27 mouse cellular contexts compared by ENCODE assay signal in genomic region chr2:9185780-9186483, GRCm38 (mm10).
A peak's percentile ranks its signal among the peaks of the same experiment; 100 is the strongest.
DNase-seq lines count a peak whose midpoint lies in the region; ATAC-seq and TF ChIP-seq lines count a peak whose summit lies in the region.
"Had no signal": no experiment of that assay in that cellular context is flagged by ENCODE, and none has a peak within 500 bp of the region (broad histone marks: within the 10 kb centered on the region; RNA-seq: fewer than 3 reads in every experiment).

No protein-coding gene starts in this region.

- no peaks in the 10 kb centered on the region for H3K27me3 ChIP-seq in forebrain, embryonic 14.5 days (replicated peaks; ENCODE audit: control insufficient read depth, insufficient read depth, low read length)
- no peaks in the 10 kb centered on the region for H3K27me3 ChIP-seq in forebrain, embryonic 16.5 days (replicated peaks; ENCODE audit: control insufficient read depth, insufficient read depth, low read length)
- no peaks in the 10 kb centered on the region for H3K27me3 ChIP-seq in kidney, embryonic 15.5 days
- no peaks in the 10 kb centered on the region for H3K27me3 ChIP-seq in hindbrain, postnatal 0 days (ENCODE audit: insufficient read depth, low read length)
- H3K27me3 ChIP-seq: embryonic facial prominence, embryonic 12.5 days; forebrain, embryonic 12.5 days; heart, embryonic 13.5 days; hindbrain, embryonic 12.5 days; hindbrain, embryonic 15.5 days; intestine, embryonic 15.5 days had no signal

- no peak overlapping the region for H3K27ac ChIP-seq in forebrain, embryonic 14.5 days (ENCODE audit: low read depth, low read length)
- H3K27ac ChIP-seq in forebrain, embryonic 16.5 days (ENCODE audit: low read length), result no peak overlapping the region
- H3K27ac ChIP-seq in kidney, embryonic 15.5 days, result peak overlapping the region; percentile 51
- no peak overlapping the region for H3K27ac ChIP-seq in hindbrain, postnatal 0 days
- H3K27ac ChIP-seq: embryonic facial prominence, embryonic 12.5 days; forebrain, embryonic 12.5 days; gastrocnemius, adult 2 months; heart, adult 2 months; heart, embryonic 10.5 days; heart, embryonic 13.5 days; hindbrain, embryonic 12.5 days; hindbrain, embryonic 15.5 days; intestine, embryonic 15.5 days had no signal

- ATAC-seq in forebrain, embryonic 14.5 days, result no peak
- no peak for ATAC-seq in forebrain, embryonic 16.5 days
- peak; percentile 86 for ATAC-seq in kidney, embryonic 15.5 days (replicated peaks; ENCODE audit: low FRiP score)
- ATAC-seq in hindbrain, postnatal 0 days, result no peak
- ATAC-seq: activated CD4-positive, CD25-positive, alpha-beta regulatory T cell, adult 4 months; CD4-positive, CD25-positive, alpha-beta regulatory T cell, adult 4 months; forebrain, postnatal 0 days; intestine, embryonic 15.5 days had no signal

- WGBS in forebrain, embryonic 14.5 days, result 54% methylated on average over 2 of the region's 2 CpGs
- WGBS in forebrain, embryonic 16.5 days, result 42% methylated on average over 2 of the region's 2 CpGs
- 44% methylated on average over 2 of the region's 2 CpGs for WGBS in kidney, embryonic 15.5 days
- WGBS in hindbrain, postnatal 0 days, result 57% methylated on average over 2 of the region's 2 CpGs

- H3K36me3 ChIP-seq in forebrain, embryonic 14.5 days (ENCODE audit: control insufficient read depth, insufficient read depth, low read length), result no peaks in the 10 kb centered on the region
- no peaks in the 10 kb centered on the region for H3K36me3 ChIP-seq in forebrain, embryonic 16.5 days (ENCODE audit: control insufficient read depth, insufficient read depth)
- H3K36me3 ChIP-seq in kidney, embryonic 15.5 days, result no peaks in the 10 kb centered on the region
- no peaks in the 10 kb centered on the region for H3K36me3 ChIP-seq in hindbrain, postnatal 0 days (ENCODE audit: insufficient read depth, low read length)
- H3K36me3 ChIP-seq: embryonic facial prominence, embryonic 12.5 days; forebrain, embryonic 12.5 days; heart, embryonic 10.5 days; heart, embryonic 13.5 days; hindbrain, embryonic 12.5 days; hindbrain, embryonic 15.5 days; intestine, embryonic 15.5 days had no signal

- no peaks in the 10 kb centered on the region for H3K4me1 ChIP-seq in forebrain, embryonic 14.5 days (ENCODE audit: control insufficient read depth, insufficient read depth, low read length)
- H3K4me1 ChIP-seq in forebrain, embryonic 16.5 days (replicated peaks; ENCODE audit: control insufficient read depth, insufficient read depth, low read length), result no peaks in the 10 kb centered on the region
- no peaks in the 10 kb centered on the region for H3K4me1 ChIP-seq in kidney, embryonic 15.5 days
- H3K4me1 ChIP-seq in hindbrain, postnatal 0 days (ENCODE audit: insufficient read depth, low read length), result no peaks in the 10 kb centered on the region
- H3K4me1 ChIP-seq: embryonic facial prominence, embryonic 12.5 days; forebrain, embryonic 12.5 days; heart, embryonic 10.5 days; hindbrain, embryonic 12.5 days; hindbrain, embryonic 15.5 days; intestine, embryonic 15.5 days had no signal

- no peak overlapping the region for H3K9ac ChIP-seq in forebrain, embryonic 14.5 days (ENCODE audit: low read length)
- H3K9ac ChIP-seq in forebrain, embryonic 16.5 days (replicated peaks; ENCODE audit: low read depth, low read length), result no peak overlapping the region
- no peak overlapping the region for H3K9ac ChIP-seq in kidney, embryonic 15.5 days
- H3K9ac ChIP-seq in hindbrain, postnatal 0 days (replicated peaks; ENCODE audit: low read length), result no peak overlapping the region
- H3K9ac ChIP-seq: embryonic facial prominence, embryonic 12.5 days; forebrain, embryonic 12.5 days; forebrain, postnatal 0 days; heart, embryonic 13.5 days; hindbrain, embryonic 12.5 days; hindbrain, embryonic 15.5 days; intestine, embryonic 15.5 days had no signal

- no peak overlapping the region for H3K4me3 ChIP-seq in forebrain, embryonic 14.5 days (ENCODE audit: low read depth, low read length)
- H3K4me3 ChIP-seq in forebrain, embryonic 16.5 days (replicated peaks; ENCODE audit: low read length), result no peak overlapping the region
- H3K4me3 ChIP-seq in kidney, embryonic 15.5 days (replicated peaks), result no peak overlapping the region
- H3K4me3 ChIP-seq in hindbrain, postnatal 0 days (ENCODE audit: low read length), result no peak overlapping the region
- H3K4me3 ChIP-seq: embryonic facial prominence, embryonic 12.5 days; erythroblast, embryonic 14.5 days; forebrain, embryonic 12.5 days; gastrocnemius, adult 2 months; heart, adult 2 months; heart, embryonic 10.5 days; heart, embryonic 13.5 days; hindbrain, embryonic 12.5 days; hindbrain, embryonic 15.5 days; intestine, embryonic 15.5 days had no signal

- no peaks in the 10 kb centered on the region for H3K9me3 ChIP-seq in forebrain, embryonic 14.5 days (replicated peaks; ENCODE audit: control insufficient read depth, low read length)
- H3K9me3 ChIP-seq in forebrain, embryonic 16.5 days (ENCODE audit: control insufficient read depth, low read length), result no peaks in the 10 kb centered on the region
- H3K9me3 ChIP-seq in kidney, embryonic 15.5 days (replicated peaks), result no peaks in the 10 kb centered on the region
- H3K9me3 ChIP-seq in hindbrain, postnatal 0 days (ENCODE audit: low read length), result no peaks in the 10 kb centered on the region
- H3K9me3 ChIP-seq: embryonic facial prominence, embryonic 12.5 days; forebrain, embryonic 12.5 days; heart, embryonic 10.5 days; heart, embryonic 13.5 days; hindbrain, embryonic 12.5 days; hindbrain, embryonic 15.5 days; intestine, embryonic 15.5 days had no signal

- no peak overlapping the region for H3K4me2 ChIP-seq in forebrain, embryonic 14.5 days (ENCODE audit: low read length)
- no peak overlapping the region for H3K4me2 ChIP-seq in forebrain, embryonic 16.5 days (ENCODE audit: low read length)
- H3K4me2 ChIP-seq in kidney, embryonic 15.5 days, result no peak overlapping the region
- H3K4me2 ChIP-seq in hindbrain, postnatal 0 days (ENCODE audit: low read depth, low read length), result no peak overlapping the region
- H3K4me2 ChIP-seq: embryonic facial prominence, embryonic 12.5 days; forebrain, embryonic 12.5 days; heart, embryonic 13.5 days; hindbrain, embryonic 12.5 days; hindbrain, embryonic 15.5 days; intestine, embryonic 15.5 days had no signal

- TF ChIP-seq CTCF in hindbrain, postnatal 0 days (IDR thresholded peaks at IDR 0.05; ENCODE audit: low read depth), result no peak

- peak; percentile 19 for DNase-seq in forebrain, embryonic 14.5 days (ENCODE audit: low spot score)
- no peak for DNase-seq in kidney, adult 8-10 months
- peak; percentile 11 to 13 for DNase-seq in kidney, postnatal 4 days
- DNase-seq in kidney, postnatal 25 days, result no peak
- peak; percentile 45 for DNase-seq in Muller cell, postnatal 12 days (ENCODE audit: inconsistent ontology term)
- no peak for DNase-seq in hindbrain, postnatal 0 days (ENCODE audit: low spot score)
- DNase-seq: adrenal gland, adult 8-10 months; adrenal gland, postnatal 25 days; cerebellum, adult 18-20 months; cerebellum, adult 9-10 months; cerebellum, postnatal 14 days; forebrain, postnatal 0 days; gastrocnemius, adult 2 months; gastrocnemius, postnatal 25 days; heart, adult 2 months had no signal

Comparison
In these comparisons a context has a peak if more than half of its experiments do, and no peak if none do; other contexts are left out.
1. DNase-seq: peak in forebrain, embryonic 14.5 days (single experiment), kidney, postnatal 4 days (2 of 2) and Muller cell, postnatal 12 days (single experiment); none in kidney, adult 8-10 months (0 of 2), kidney, postnatal 25 days (0 of 2) and hindbrain, postnatal 0 days (single experiment).